Mouse (Mus musculus) neural tube, embryonic 10.5 days (tissue): ENCODE data around the gene Vmn1r5.
"Not testable (repeated sequence)": the region's sequence is repeated elsewhere in the genome, so short reads cannot be mapped to it uniquely, and the experiment has no call there.

Source experiments
- DNase-seq: peaks from one replicate; pipeline ENCODE4 v3.0.0-alpha.2; 2017; ENCODE audit warnings: low spot score; ENCODE audit errors: extremely low spot score

Vmn1r5 gene

DNA sequence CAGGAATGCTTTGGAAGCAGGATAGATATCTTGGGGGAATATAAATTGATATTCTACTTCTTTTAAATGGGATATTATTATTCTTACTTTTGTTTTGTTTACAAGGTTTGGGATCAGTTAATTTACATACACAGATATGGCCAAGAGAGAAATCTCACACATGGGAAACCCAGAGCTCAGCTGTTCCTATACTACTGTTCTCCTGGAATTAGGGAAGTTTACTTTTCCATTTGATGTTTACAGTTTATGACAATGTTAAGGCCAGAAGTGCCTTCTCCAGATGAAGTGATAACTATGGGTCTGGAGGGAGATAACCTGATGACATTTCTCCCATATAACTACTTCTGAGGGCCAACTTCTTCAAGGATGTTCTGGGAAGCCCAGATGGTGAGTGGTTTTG, at the start of gene Vmn1r5:
Gene Vmn1r5 (plus strand): TSS at position 301 of the 400 bp plus-strand sequence.
- no peak for DNase-seq

DNA sequence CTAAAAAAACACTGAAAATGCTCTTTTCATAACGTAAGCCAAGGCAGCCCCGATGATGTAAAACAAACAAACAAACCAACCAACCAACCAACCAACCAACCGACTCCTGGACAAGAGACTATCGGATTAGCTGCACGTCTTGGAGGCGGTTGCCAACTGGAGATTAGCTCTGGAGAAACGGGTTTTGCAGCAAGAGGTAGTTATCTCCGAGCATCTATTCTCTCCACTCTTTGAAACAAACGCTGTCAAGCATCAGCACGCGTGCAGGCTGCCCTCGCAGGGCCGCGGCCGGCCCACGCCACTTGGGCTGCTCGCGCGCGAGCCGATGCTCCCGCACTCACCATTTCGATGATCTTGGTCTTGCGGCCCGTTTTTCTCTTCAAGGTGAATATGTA, 46.7 kb upstream of the Vmn1r5 start:
- DNase-seq, result no peak

DNA sequence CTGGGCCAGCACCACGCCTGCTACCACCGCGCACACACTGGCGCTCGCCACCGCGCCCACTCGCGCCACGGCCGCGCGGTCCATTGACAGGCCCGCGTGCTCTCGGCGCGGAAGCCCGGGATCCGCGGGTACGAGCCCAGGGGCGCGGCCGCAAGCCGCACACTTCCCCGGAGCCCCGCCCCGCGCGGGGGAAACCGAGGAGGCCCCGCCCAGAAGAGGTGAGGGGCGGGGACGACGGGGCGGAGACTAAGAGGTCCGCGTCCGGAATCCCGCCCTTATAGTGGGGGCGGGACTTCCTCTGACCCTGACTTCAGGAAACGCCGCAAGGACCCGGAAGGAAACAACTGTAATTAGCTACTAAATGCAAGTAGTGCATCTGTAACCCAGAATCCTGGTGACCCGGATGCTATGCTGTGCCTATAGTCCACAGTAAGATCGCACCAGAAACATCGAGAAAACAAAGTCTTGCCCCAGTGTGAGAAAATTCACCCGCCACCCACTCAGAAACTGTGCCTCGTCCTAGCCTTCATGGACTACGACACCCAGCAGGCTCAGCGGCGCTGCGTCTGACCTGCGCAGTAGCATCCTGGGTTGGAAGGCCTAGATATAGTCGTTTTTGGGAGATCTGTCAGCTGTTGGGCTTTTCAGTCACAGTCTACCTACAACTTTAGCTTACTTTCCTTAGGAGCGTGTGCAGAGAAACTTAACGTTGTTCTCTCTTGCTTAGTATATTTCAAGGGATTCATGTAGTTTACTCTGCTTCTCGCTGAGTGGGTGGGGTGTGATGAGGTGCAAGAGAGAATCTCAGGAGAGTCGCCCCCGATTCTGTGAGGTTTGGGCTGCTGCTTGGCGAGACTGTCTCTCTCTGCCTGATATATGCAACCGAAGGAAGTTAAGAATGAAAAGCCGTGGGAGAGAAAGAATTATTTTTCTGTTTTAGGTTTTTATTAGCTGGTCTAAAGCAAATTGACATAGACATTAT, 46.1 kb upstream of the Vmn1r5 start, which contains the start of the genes Nt5c3 and Vmn1r4:
Gene Nt5c3 (minus strand): TSS at position 207 of the 982 bp plus-strand sequence.
Gene Vmn1r4 (plus strand): TSS at position 290 of the 982 bp plus-strand sequence.
- peak; percentile 90 for DNase-seq

DNA sequence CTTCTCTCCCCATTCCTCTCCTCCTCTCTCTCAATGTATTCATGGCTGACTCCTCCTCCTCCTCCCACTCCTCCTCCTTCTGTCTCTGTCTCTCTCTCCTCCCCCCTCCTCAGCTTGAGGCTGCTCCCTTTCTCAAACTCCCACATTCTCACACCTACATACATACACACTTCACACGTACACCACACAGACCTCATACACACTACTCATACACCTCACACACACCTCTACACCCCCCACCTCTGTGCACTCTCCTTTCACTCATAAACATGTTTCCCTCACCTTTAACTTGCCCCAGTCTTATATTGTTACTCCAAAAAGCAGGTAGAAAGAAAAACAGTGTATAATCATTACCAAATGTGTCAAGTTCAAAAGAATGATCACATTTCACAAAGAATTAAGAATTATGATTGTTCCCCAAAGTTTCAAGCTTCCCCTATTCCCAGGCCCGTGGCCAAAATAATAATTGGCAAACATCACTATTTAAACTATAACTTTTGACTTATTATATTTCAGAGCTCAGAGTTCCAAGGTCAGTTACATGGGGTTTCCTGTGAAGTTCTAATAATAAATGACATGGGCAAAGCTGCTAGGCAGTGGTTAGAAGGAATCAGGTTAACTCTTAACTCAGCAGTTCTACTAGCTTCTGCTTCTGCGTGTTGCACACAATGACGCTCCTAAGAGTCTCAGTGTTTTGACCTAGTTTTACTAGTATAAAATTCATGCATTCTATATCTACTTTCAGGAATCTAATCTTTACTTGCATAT, 38.2 kb upstream of the Vmn1r5 start:
- DNase-seq, result no peak

DNA sequence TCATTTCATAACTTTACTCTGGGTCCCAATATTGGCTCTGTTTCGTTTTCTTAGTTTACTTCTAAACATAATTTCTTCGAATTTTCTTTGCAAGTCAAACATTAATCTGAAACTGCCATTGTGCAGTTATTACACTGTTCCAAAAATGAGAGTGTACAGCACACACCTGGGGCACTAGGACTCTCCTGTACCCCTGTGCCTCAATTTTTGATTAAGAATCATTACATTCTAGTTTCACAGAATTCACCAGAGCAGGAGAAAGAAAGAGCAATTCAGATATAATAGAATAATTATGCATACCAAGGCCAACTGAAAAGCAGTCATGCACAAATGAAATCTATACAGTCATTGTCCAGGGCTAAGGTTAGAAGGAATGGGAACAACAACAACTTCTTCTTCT, 37.6 kb upstream of the Vmn1r5 start:
- DNase-seq, result no peak

DNA sequence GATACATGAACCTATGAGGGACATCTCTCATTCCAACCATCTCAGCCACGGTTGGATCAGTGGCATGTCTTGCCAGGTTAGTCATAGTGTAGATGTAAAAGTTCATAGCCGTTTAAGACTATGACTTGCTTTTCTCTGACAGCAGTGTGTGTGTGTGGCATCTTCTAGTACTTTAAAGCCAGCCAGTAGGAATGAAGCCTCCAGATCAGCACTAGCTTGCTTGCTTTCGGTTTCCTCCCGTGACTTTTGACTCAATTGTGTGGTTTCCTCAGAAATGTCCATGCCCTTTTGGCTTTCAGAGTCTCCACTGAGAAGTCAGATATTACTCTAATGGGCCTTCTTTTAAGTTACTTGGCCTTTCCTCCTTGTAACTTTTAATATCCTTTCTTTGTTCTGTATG, 35.7 kb upstream of the Vmn1r5 start:
- DNase-seq, result no peak

DNA sequence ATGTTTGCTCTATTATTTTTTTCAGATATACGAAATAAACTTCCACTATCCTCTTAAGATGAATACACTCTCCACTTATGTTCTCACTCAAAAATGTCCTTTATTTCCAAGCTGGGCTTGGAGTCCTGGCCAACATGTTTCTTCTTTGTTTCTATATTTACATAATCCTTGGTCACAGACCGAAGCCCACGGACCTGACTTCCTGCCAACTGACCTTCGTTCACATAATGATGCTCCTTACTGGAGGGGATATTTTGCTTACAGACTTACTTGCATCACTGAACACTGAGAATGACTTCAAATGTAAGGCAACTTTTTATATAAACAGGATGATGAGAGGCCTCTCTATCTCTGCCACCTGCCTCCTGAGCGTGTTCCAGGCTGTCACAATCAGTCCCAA, 13.6 kb upstream of the Vmn1r5 start:
- DNase-seq, result no peak

DNA sequence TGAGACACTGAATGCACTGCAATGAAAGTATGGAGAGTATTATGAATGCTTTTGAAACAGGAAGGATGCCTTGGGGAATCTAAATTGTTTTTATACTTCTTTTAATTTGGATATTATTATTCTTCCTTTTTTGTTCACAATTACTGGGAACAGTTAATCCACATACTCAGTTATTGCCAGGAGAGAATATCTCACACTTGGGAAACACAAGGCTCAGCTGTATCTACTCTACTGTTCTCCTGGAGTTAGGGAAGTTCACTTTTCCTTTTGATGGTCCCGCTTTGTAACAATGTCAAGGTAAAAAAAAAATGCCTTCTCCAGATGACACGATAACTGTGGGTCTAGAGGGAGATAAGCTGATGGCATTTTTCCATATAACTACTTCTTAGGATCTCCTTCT, 26.9 kb downstream of the Vmn1r5 start, which contains the start of gene Vmn1r6:
Gene Vmn1r6 (plus strand): TSS at position 301 of the 400 bp plus-strand sequence.
- no peak for DNase-seq

DNA sequence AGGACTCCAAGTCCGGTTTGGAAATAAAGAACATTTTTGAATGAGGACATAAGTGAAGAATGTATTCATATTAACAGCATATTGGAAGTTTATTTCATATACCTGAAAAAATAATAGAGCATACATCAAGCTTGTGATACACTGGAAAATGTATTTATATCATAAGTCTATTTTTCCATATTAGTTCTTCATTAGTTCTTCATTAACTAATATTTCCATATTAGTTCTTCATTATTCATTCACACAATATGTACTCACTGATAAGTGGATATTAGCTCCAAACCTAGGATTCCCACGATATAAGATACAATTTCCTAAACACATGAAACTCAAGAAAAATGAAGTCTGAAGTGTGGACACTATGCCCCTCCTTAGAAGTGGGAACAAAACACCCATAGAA, 55.2 kb downstream of the Vmn1r5 start, which contains the start of gene Vmn1r7:
Gene Vmn1r7 (minus strand): TSS at position 101 of the 400 bp plus-strand sequence.
- not testable (repeated sequence) for DNase-seq

DNA sequence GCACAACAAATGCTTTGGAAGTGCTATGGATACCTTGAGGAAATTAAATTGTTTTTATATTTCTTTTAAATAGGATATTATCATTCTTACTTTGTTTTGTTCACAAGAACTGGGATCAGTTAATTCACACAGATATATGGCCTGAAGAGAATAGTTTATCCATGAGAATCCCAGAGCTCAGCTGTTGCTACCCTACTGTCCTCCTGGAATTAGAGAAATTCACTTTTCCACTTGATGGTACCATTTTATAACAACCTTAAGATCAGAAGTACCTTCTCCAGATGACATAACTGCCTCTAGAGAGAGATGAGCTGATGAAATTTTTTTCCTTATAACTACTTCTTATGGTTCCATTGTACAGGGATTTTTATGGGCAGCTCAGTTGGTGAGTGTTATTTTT, 61.9 kb downstream of the Vmn1r5 start, which contains the start of gene Vmn1r8:
Gene Vmn1r8 (plus strand): TSS at position 301 of the 400 bp plus-strand sequence.
- DNase-seq, result no peak

DNA sequence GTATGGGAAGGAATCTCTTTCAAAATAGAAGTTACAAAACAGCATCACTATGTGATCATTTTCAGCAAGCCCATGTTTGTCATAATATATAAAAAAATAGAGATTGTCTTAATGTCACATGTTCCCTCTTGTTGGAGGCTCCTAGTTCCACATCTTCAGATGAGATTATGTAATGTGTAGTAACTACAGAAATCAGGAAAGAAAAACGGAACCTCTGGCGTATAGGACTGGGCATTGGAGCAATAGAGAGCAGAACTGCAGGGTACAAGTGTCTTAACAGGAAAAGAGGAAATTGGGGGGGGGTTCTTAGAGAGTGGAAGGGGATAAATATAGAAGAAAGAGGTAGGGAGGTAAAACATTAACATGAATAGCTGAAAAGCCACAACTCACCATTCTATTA, 64.6 kb downstream of the Vmn1r5 start:
- DNase-seq, result no peak
